Mouse (Mus musculus) liver, embryonic 13.5 days (tissue): ENCODE measurements around the gene Ndufa13. TPM values are rescaled to one million over a fixed set of nuclear protein-coding genes. Genes with fewer than 3 reads are reported as not detected.
"Not testable (repeated sequence)": the region's sequence is repeated elsewhere in the genome, so short reads cannot be mapped to it uniquely, and the experiment has no call there.

Source experiments
- ATAC-seq: fragments of 200-750 bp; cut with Nextera tagmentation; 2 replicates; pipeline ENCODE4 v1.8.0; 2017; ENCODE audit warnings: low read depth, mild to moderate bottlenecking, moderate number of reproducible peaks, moderate library complexity
- DNase-seq: peaks from one replicate; pipeline ENCODE4 v3.0.0; 2022
- H3K27ac ChIP-seq: fragments of 300-500 bp; sonication (generic); 2 replicates; pipeline ENCODE4 v1.5.1; 2015; ENCODE audit warnings: moderate library complexity, mild to moderate bottlenecking, inconsistent platforms
- H3K27me3 ChIP-seq: fragments of 300-500 bp; sonication (generic); 2 replicates; pipeline ENCODE4 v1.6.1; 2015; ENCODE audit warnings: mild to moderate bottlenecking, inconsistent platforms
- H3K36me3 ChIP-seq: fragments of 300-500 bp; sonication (generic); 2 replicates; pipeline ENCODE4 v1.6.1; 2015; ENCODE audit warnings: mild to moderate bottlenecking, inconsistent platforms
- H3K4me1 ChIP-seq: fragments of 300-500 bp; sonication (generic); replicated peaks from 2 replicates; pipeline ENCODE4 v1.6.1; 2015; ENCODE audit warnings: inconsistent platforms
- H3K4me2 ChIP-seq: fragments of 300-500 bp; sonication (generic); 2 replicates; pipeline ENCODE4 v1.6.1; 2015; ENCODE audit warnings: inconsistent platforms, mild to moderate bottlenecking, moderate library complexity
- H3K4me3 ChIP-seq: fragments of 300-500 bp; sonication (generic); replicated peaks from 2 replicates; pipeline ENCODE4 v1.5.1; 2015; ENCODE audit warnings: mild to moderate bottlenecking, inconsistent platforms
- H3K9ac ChIP-seq: fragments of 300-500 bp; sonication (generic); 2 replicates; pipeline ENCODE4 v1.6.1; 2015; ENCODE audit warnings: mild to moderate bottlenecking, inconsistent platforms
- H3K9me3 ChIP-seq: fragments of 300-500 bp; sonication (generic); replicated peaks from 2 replicates; pipeline ENCODE4 v1.6.1; 2016; ENCODE audit warnings: inconsistent platforms
- WGBS: fragments of 180-500 bp; shearing (Covaris S2); methylation state at CpG from one replicate; pipeline ENCODE4 v1.1.7; 2015; ENCODE audit not compliant: insufficient replicate concordance; 5-methylcytosine and 5-hydroxymethylcytosine counted together
- polyA plus RNA-seq: library from polyadenylated mRNA; unstranded; fragments of >200 nt; fragmentation: Nextera tagmentation; extraction: Ambion mirVana; gene quantifications from 2 replicates; pipeline ENCODE4 v1.2.1, GENCODE M21; 2015

Gene Ndufa13
- polyA plus RNA-seq = 109 and 114 TPM in 2 replicates

- H3K36me3 ChIP-seq = peaks cover 27% of the 10 kb centered on the region
- peak within 1 kb of the TSS; percentile 96 for H3K27ac ChIP-seq
- peaks cover 84% of the 10 kb centered on the region for H3K4me1 ChIP-seq
- 1% methylated on average over 88 of the region's 89 CpGs for WGBS
- DNase-seq (peak; percentile 39), ATAC-seq (peak; percentile 41)
- peak within 1 kb of the TSS; percentile 99 for H3K4me2 ChIP-seq
- peak within 1 kb of the TSS; percentile 93 for H3K9ac ChIP-seq
- no peaks in the 10 kb centered on the region for H3K9me3 ChIP-seq
- no peaks in the 10 kb centered on the region for H3K27me3 ChIP-seq
- H3K4me3 ChIP-seq = peak within 1 kb of the TSS; percentile 74
Measured at GRCm38 (mm10) chr8:69902163-69903062, at the start of gene Ndufa13, which contains the start of the genes Tssk6 and Yjefn3. Ndufa13 (minus strand) TSS chr8:69902558. Tssk6 (plus strand) TSS chr8:69902184. Yjefn3 (minus strand) TSS chr8:69902712.

- no peak overlapping the region for H3K9ac ChIP-seq
- H3K36me3 ChIP-seq = peaks cover 40% of the 10 kb centered on the region
- H3K9me3 ChIP-seq = no peaks in the 10 kb centered on the region
- peak; percentile 46; the same call in 1 of the 2 replicates for ATAC-seq
- H3K27me3 ChIP-seq = no peaks in the 10 kb centered on the region
- H3K4me3 ChIP-seq = no peak overlapping the region
- H3K27ac ChIP-seq = 0 out of 2 replicates have a peak overlapping the region, but pooled peaks have one; percentile 6
- DNase-seq = no peak
- peaks cover 53% of the 10 kb centered on the region for H3K4me1 ChIP-seq
- 94% methylated on average over 2 of the region's 2 CpGs for WGBS
- no peak overlapping the region for H3K4me2 ChIP-seq
Measured at GRCm38 (mm10) chr8:69950300-69950699, 47.9 kb upstream of the Ndufa13 start.

GRCm38 (mm10) chr8:69942495-69942894 is 40.1 kb upstream of the Ndufa13 start:
- H3K9me3 ChIP-seq, H3K9ac ChIP-seq, H3K27ac ChIP-seq, H3K4me2 ChIP-seq, DNase-seq, H3K4me3 ChIP-seq, H3K27me3 ChIP-seq, ATAC-seq: not testable (repeated sequence)
- H3K4me1 ChIP-seq = peaks cover 71% of the 10 kb centered on the region
- WGBS = 66% methylated on average over 3 of the region's 3 CpGs
- H3K36me3 ChIP-seq = peaks cover 23% of the 10 kb centered on the region

- Histone ChIP-seq H3K9me3 (no peaks in the 10 kb centered on the region), H3K27me3 (no peaks in the 10 kb centered on the region), H3K4me3 (no peak overlapping the region), H3K4me2 (no peak overlapping the region), H3K4me1 (peaks cover 87% of the 10 kb centered on the region), H3K9ac (peak overlapping the region; percentile 36; the same call in 1 of the 2 replicates), H3K27ac (no peak overlapping the region; the same call in 1 of the 2 replicates), H3K36me3 (peaks cover 27% of the 10 kb centered on the region)
- DNase-seq (no peak), ATAC-seq (no peak)
- WGBS = 30% methylated on average over 2 of the region's 2 CpGs
Measured at GRCm38 (mm10) chr8:69940386-69940785, 38.0 kb upstream of the Ndufa13 start.

- Histone ChIP-seq H3K4me2 (0 out of 2 replicates have a peak overlapping the region, but pooled peaks have one; percentile 4), H3K27ac (peak overlapping the region; percentile 44; the same call in 1 of the 2 replicates), H3K27me3 (no peaks in the 10 kb centered on the region), H3K4me1 (peaks cover 87% of the 10 kb centered on the region), H3K9me3 (no peaks in the 10 kb centered on the region), H3K36me3 (peaks cover 32% of the 10 kb centered on the region), H3K9ac (no peak overlapping the region; the same call in 1 of the 2 replicates), H3K4me3 (no peak overlapping the region)
- peak; percentile 52; the same call in 1 of the 2 replicates for ATAC-seq
- DNase-seq = no peak
- 22% methylated on average over 3 of the region's 3 CpGs for WGBS
Measured at GRCm38 (mm10) chr8:69939633-69940032, 37.3 kb upstream of the Ndufa13 start.

- peaks cover 79% of the 10 kb centered on the region for H3K4me1 ChIP-seq
- no peaks in the 10 kb centered on the region for H3K9me3 ChIP-seq
- ATAC-seq (no peak), DNase-seq (no peak)
- H3K27me3 ChIP-seq = no peaks in the 10 kb centered on the region
- H3K4me3 ChIP-seq = no peak overlapping the region
- 41% methylated on average over 6 of the region's 6 CpGs for WGBS
- peaks cover 43% of the 10 kb centered on the region for H3K36me3 ChIP-seq
- no peak overlapping the region for H3K4me2 ChIP-seq
- H3K27ac ChIP-seq = peak overlapping the region; percentile 21; the same call in 1 of the 2 replicates
- H3K9ac ChIP-seq = no peak overlapping the region
Measured at GRCm38 (mm10) chr8:69938245-69938982, 36.1 kb upstream of the Ndufa13 start.

- Histone ChIP-seq H3K27ac (no peak overlapping the region), H3K27me3 (no peaks in the 10 kb centered on the region), H3K4me2 (no peak overlapping the region), H3K4me1 (peaks cover 72% of the 10 kb centered on the region), H3K9ac (peak overlapping the region; percentile 19; the same call in 1 of the 2 replicates), H3K36me3 (peaks cover 52% of the 10 kb centered on the region), H3K9me3 (no peaks in the 10 kb centered on the region), H3K4me3 (no peak overlapping the region)
- no peak for DNase-seq
- no peak for ATAC-seq
- WGBS = 57% methylated on average over 3 of the region's 3 CpGs
Measured at GRCm38 (mm10) chr8:69937466-69937865, 35.1 kb upstream of the Ndufa13 start.

- H3K27me3 ChIP-seq = no peaks in the 10 kb centered on the region
- ATAC-seq (peak; percentile 47; the same call in 1 of the 2 replicates), DNase-seq (no peak)
- peaks cover 66% of the 10 kb centered on the region for H3K4me1 ChIP-seq
- H3K36me3 ChIP-seq = peaks cover 56% of the 10 kb centered on the region
- no peak overlapping the region for H3K4me2 ChIP-seq
- H3K9me3 ChIP-seq = no peaks in the 10 kb centered on the region
- 68% methylated on average over 7 of the region's 7 CpGs for WGBS
- H3K9ac ChIP-seq = no peak overlapping the region
- peak overlapping the region; percentile 62 for H3K27ac ChIP-seq
- H3K4me3 ChIP-seq = no peak overlapping the region
Measured at GRCm38 (mm10) chr8:69936050-69936794, 33.9 kb upstream of the Ndufa13 start.

GRCm38 (mm10) chr8:69935431-69935830 is 33.1 kb upstream of the Ndufa13 start:
- Histone ChIP-seq H3K9me3 (no peaks in the 10 kb centered on the region), H3K4me2 (no peak overlapping the region), H3K36me3 (peaks cover 55% of the 10 kb centered on the region), H3K4me3 (no peak overlapping the region), H3K9ac (no peak overlapping the region; the same call in 1 of the 2 replicates), H3K4me1 (peaks cover 58% of the 10 kb centered on the region), H3K27me3 (no peaks in the 10 kb centered on the region), H3K27ac (no peak overlapping the region)
- no peak for ATAC-seq
- 92% methylated on average over 3 of the region's 3 CpGs for WGBS
- no peak for DNase-seq

GRCm38 (mm10) chr8:69934582-69934981 is 32.2 kb upstream of the Ndufa13 start:
- Histone ChIP-seq H3K9me3 (no peaks in the 10 kb centered on the region), H3K4me1 (peaks cover 49% of the 10 kb centered on the region), H3K4me3 (no peak overlapping the region), H3K9ac (no peak overlapping the region), H3K27ac (no peak overlapping the region; the same call in 1 of the 2 replicates), H3K36me3 (peaks cover 52% of the 10 kb centered on the region), H3K27me3 (no peaks in the 10 kb centered on the region), H3K4me2 (no peak overlapping the region)
- ATAC-seq = no peak
- WGBS = 71% methylated on average over 5 of the region's 5 CpGs
- no peak for DNase-seq
